Mouse (Mus musculus) G1E-ER4 (cell line): Measurements from ENCODE around the gene Ston2. TPM values are rescaled to one million over a fixed set of nuclear protein-coding genes. Genes with fewer than 3 reads are reported as not detected.
A peak's percentile ranks its signal among the peaks of the same experiment; 100 is the strongest.

Source experiments
- GATA1 ChIP-seq: IDR thresholded peaks from one replicate; pipeline ENCODE4 v1.8.0; 2012; ENCODE audit warnings: low read length, inconsistent platforms
- polyA plus RNA-seq: library from polyadenylated mRNA; stranded (reverse); fragments of >175 nt; gene quantifications from 2 replicates; pipeline ENCODE4 v1.2.3, GENCODE M21; 2012

Ston2 gene
- 30.1 and 33.0 TPM in 2 replicates for polyA plus RNA-seq

GRCm38 (mm10) chr12:91787959-91788437 lies at the start of gene Ston2:
TSS of gene Ston2 (minus strand) at chr12:91788387.
- no peak for TF ChIP-seq GATA1

GRCm38 (mm10) chr12:91837401-91838065 lies 49.3 kb upstream of the Ston2 start:
- no peak for TF ChIP-seq GATA1

DNA sequence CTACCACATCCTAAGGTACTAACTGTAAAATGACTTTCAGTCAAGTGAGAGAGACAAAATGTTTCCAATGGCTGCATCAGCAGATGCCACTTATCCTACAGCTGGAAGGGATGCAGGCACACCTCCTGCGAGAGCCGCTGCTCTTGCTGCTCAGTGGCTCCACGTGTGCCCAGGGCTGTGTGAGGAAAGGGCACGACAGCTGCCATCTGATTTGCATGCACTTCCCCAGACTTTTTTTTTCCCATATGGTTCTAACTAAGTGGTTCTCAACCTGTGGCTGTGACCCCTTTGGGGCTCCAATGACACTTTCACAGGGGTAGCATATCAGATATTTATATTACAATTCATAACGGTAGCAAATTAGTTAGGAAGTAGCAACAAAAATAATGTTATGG lies 45.7 kb upstream of the Ston2 start:
- TF ChIP-seq GATA1 = no peak

DNA sequence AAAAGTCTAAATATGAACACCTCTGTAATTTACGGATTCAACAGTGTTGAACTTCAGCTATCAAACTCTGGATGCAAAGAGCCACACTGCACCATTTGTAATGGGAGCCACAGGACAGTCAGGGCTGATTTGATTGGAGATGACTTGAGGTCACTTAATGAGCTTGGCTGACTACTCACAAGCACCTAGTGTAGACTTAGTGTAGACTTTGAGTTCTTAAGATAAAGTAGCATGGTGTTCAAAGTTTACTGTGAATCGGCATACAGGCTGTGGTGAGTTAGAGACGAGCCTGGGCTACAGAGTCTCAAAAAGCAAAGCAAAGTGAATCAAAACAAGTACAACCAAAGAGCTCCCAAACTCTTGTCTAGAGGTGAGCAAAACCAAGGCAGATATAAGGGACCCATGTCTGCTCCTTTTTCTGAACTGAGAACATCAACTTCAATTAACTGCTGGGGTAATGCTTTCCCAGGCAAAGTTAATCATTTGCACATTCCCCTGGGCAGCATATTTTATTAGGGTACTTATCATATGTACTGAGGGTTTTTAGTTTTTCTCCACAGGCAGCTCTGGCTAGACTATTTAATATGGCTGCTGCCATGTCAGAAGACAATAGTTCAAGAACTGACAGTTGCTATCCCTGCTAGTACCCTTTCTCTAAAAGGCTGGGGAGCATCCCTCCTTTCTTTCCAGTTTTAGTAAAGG lies 45.2 kb upstream of the Ston2 start:
- no peak for TF ChIP-seq GATA1

GRCm38 (mm10) chr12:91831410-91831809 lies 43.2 kb upstream of the Ston2 start:
- TF ChIP-seq GATA1 = no peak

DNA sequence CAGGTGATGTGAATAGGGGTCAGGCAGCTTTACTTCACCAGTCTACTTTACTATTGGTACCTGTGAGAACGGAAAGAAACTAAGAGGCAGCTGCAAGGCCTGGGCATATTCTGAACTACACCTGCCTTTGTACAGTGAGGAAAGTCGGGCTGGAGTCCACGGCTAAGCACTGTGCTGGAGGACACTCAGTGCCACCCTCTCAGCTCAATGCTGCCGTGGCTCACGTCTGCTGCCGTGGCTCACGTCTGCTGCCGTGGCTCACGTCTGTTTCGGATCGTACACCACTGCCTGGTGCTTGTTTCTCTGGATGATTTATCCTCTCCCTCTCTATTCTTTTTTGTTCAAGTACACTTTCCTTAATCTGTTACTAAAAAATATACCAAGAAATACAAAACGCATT lies 32.3 kb upstream of the Ston2 start:
- TF ChIP-seq GATA1 = no peak

DNA sequence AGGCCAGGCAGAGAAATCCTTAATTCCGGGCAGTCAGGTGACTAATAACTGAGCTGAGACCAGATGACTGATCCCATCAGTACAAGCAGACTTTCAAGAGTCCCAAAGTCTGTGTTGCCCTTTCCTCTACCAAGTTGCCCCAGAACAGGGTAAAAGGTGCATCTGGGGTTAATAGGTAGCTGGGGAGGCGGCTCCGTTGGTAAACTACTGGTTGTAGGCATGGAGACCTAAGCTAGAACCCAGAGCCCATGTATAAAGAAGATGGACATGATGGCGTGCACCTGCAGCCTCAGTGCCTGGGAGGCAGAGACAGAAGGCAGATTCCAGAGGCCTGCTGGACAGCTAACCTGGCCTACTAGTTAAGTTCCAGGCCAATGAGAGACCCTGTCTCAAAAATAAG lies 30.5 kb upstream of the Ston2 start:
- no peak for TF ChIP-seq GATA1

DNA sequence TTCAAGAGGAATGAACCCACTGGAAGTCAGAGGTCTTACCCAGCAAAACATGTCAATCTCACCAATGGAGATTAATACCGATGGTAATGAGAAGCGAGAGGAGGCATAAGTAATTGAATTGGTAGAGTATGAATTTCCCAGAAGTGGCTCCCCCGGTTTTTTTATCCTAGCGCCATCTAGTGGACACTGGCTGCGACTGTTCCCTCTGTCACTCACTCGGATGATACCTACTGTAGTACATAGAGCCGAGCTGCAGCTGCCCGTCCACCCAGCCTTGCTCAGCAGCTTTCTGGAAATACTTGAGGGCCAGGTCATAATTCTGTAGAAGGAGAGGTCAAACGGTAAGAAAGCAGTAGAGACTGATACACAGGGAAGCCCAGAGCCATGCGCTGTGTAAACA lies 27.8 kb upstream of the Ston2 start:
- no peak for TF ChIP-seq GATA1

DNA sequence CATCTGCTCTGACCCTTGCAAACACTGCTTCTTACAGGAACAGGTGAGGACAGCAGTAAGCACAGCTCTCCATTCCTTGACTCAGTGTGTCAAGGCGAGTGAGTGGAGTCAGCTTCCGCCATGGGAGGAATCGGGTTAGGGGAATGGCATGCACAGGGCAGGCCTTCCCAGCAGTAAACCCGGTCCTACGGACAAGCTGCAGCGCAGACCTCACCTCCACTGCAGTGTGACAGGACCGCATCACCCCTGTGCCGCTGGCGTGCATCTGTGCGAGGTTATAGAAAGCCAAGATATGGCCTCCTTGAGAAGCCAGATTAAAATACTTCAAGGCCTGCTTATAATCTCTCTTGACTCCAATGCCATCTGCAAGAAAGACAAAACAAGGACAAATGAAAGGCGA lies 27.4 kb upstream of the Ston2 start:
- no peak for TF ChIP-seq GATA1

DNA sequence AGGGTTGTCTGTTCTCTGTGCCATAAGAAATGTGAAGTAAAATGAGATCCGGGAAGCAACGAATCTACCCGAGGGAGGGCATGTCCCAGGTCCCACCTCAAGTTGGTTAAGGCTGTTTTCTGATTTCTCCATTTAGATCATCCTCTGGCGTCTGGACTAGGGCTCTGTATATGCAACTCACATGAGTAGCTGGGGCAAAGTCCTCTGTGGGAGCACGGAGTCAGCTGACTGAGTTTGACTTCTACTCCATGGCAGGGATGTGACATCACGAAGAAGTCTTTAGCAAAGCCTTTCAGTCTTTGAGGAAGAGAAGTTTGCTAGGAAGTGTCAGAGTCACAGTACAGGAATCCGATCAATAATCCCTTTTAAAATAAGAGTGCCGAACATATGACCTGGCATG lies 20.7 kb upstream of the Ston2 start:
- TF ChIP-seq GATA1 = no peak

GRCm38 (mm10) chr12:91807761-91808160 lies 19.6 kb upstream of the Ston2 start:
- no peak for TF ChIP-seq GATA1

GRCm38 (mm10) chr12:91807095-91807494 lies 18.9 kb upstream of the Ston2 start:
- TF ChIP-seq GATA1 = no peak

DNA sequence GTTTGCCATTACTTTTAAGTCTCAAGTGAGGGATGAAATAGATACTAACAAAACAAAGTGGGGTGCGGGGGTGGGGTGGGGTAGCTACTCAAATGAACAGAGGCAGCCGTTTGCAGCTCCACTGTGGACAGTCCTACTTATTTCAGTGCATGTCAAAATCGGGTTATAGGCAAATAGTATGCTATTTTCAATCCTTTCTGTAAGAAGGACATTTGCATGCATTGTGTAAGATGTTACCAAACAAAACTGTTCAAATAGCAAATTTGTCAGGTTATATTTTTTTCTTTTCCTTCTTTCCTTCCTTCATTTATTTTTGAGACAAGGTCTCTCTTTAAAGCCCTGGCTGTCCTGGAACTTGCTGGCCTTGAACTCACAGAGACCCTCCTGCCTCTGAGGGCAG lies 16.1 kb upstream of the Ston2 start:
- TF ChIP-seq GATA1 = no peak

GRCm38 (mm10) chr12:91803207-91803932 lies 15.2 kb upstream of the Ston2 start:
- no peak for TF ChIP-seq GATA1

- TF ChIP-seq GATA1 = no peak
Measured at GRCm38 (mm10) chr12:91802586-91803206, 14.5 kb upstream of the Ston2 start.

DNA sequence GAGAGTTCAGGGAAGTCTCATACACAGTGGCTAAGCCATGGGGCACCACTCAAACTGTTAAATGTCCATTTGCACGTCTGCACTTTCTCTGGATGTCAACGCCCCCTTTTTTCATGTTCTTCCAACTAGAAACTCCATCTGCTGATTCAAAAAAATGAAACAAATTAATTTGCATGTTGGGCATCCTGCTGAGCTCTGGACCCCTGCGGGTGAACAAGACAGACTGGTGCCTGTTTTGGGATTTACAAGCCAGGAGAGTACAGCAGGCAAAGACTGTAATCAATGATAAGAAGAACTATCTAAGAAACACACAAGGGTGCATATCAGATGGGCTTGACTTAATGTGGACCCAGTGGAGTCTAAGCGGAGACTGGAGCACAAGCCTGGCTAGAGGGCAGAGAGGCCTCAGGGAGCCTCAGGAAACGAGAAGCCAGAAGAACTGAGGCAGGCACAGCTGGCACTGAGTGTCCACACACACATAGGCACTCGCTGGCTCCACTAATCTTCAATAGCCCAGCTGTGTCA lies 12.7 kb upstream of the Ston2 start:
- peak; percentile 64 for TF ChIP-seq GATA1
